Mouse (Mus musculus): ENCODE data around the gene Rusc2.

Gene Rusc2

DNA sequence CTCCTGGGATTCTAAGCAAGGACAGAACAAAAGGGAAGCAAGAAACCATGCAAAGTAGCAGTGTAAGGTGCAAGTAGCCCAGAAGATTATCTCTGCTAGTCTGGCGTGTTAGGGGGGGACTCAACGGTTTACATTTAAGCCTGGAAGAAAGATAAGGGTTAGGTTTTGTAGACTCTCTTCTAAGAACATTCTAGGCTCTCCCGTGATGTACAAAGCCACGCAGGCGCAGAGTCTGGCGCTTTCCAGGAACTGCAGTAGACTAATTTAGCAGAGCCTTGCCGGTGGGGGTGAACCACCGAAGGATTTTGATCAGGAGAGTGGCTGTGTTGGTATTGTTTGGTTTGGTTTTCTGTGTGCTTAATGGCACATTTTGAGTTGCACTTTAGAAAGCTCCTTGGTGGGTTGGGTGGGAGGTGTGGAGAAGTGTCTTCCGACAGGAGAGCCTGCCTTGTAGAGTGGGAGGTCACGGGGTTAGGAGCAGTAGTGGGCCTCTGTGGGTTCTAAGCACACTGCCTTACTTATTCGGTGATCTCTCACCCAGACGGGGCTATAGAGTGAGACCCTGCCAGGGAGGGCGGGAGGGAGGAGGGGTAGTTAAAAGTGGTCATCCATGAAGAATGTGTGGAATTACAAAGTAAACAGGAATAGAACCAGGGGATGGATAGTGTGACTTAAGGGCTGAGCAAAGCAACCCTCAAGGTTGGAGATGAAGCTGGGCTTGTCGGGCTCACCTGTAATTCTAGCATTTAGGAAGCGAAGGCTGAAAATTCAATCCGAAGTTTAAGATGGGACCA, 35.7 kb downstream of the Rusc2 start:
- DNase-seq: no peak

DNA sequence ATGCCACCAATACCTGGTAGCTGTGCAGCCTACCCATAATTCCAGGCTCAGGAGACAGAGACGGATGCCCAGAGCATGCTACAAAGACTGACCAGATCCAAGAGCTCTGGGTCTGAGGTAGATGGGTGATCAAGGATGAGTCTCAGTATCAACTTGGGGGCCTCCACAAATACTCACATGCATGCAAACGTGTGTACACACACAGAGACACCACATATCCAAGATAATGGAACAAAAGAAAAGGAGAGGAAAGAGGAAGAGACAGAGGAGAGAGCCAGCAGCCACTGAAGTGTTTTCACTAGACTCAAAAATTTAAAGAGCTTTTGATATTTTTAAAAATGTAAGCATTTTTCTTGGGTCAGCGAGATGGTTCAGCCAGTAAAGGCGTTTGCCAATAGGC, 36.7 kb downstream of the Rusc2 start:
- no peak for DNase-seq

DNA sequence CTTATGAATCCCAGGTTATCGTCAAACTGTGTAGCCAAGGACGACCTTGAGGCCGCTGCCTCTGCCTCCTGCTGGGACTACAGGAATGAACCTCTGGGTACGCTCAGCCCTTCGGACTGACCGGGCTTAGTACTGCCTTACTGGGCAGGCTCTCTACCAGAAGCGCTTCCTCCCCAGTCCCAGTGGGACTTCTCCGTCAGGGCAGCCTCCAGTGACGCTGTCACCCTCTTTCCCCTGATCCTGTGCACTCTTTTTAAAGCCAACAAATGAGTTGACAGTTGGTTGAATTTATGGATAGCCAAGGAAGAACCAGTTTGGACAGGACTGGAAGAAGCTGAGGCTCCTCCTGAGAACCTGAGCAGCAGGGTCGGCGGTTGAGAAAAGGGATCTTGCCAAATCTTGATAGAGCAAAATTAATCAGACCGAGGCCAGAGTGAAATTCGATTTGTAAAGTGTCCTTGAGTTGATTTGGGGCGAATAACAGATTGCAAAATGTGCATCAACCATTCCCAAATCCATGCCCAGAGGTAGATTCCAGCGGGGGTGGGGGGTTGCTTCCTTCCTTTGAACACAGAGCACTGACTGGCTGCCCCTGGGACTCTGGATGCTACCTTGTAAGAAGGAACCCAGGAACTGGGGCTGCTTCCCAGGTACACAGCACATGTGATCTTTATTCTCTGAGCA, 37.3 kb downstream of the Rusc2 start:
- peak; percentile 64 for DNase-seq

DNA sequence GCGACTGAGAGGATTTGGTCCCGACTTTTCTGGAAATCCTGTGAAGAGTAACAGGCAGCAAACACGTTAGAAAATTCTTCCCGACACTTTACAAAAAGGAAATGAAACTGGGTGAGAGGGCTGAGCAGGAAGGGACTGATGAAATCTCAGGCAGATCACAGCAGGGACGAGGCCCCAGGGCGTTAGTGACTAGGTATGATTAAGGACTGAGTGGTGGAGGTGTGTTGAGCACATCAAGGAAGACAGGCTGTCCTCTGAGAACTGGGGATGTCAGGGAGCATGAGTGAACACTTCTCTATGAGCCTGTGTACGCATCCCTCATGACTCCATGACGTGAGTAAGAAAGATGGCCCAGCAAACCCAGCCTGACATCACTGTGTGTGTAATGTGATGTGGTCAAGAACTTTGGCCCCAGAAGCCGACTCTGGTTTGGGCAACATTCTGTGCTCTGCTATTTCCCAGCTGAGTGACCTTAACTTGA, 38.1 kb downstream of the Rusc2 start:
- DNase-seq: no peak

DNA sequence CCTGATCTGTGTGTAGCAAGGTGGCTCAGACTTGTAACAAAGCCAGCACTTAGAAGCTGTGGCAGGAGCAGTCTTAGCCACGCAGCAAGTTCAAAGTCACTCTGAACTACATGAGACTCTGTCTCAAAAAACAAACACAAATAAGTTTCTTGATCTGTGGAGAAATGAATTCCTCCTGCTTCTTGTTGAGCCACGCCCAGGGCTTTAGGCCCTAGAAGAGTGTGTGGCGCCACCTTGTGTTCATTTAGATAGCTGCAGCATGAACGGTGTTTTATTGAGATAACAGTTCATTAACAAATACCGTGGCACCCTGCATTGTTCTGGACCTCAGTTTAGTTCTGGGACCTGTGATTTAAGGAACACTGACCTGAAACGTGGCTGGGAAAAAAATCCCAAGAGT, 38.5 kb downstream of the Rusc2 start:
- DNase-seq: peak; percentile 79

DNA sequence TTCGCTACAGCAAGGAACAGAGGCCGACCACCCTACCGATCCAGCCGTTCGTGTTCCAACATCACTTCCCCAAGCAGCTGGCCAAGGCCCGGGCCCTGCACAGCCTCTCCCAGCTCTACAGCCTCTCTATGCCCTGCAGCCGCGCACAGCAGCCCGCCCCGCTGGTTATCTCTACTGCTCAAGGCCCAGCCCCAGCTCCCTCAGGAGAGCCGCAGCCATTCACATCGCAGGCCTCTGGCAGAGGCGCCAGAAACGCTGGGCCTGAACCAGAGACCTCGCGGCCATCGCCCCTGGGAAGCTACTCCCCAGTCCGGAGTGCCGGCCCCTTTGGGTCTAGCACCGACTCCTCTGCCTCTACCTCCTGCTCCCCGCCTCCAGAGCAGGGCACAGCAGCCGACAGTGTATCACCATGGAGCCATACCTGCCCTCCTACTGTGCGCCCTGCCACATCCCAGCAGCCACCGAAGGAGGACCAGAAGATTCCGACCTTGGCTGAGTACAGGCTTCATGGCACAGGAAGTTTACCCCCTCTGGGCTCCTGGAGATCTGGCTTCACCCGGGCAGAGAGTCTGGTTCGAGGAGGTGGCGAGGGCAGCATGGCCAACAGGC, 40.0 kb downstream of the Rusc2 start:
- no peak for DNase-seq

DNA sequence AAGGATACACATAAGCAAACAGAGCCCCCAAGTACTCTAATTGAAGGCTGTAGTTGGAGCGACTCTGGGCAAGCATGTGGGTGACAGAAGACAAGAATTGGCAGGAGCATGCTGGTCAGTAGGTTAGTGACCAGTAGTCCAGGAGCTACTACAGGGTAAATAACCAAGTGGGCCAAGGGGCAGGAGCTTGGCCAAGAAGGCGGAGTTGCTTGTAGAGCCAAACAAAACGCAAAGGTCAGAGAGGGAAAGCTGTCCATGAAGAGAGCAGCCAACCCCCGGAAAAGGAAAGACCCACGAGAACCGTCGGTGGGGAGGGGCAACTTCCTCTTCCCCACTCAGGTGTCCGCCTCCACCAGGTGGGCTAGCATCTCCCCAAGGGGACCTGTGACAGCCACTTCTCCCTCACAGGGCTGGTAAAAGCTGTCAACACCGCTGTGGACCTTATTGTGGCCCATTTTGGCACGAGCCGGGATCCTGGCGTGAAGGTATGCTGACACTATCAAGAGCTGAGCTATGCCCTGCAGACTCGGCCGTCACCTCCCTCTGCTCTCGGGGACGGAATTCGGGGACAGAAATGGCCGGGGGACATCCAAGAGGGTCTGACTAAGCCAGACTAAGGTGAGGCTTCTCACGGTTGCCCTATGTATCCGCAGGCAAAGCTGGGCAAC, 41.6 kb downstream of the Rusc2 start:
- DNase-seq: peak; percentile 88

DNA sequence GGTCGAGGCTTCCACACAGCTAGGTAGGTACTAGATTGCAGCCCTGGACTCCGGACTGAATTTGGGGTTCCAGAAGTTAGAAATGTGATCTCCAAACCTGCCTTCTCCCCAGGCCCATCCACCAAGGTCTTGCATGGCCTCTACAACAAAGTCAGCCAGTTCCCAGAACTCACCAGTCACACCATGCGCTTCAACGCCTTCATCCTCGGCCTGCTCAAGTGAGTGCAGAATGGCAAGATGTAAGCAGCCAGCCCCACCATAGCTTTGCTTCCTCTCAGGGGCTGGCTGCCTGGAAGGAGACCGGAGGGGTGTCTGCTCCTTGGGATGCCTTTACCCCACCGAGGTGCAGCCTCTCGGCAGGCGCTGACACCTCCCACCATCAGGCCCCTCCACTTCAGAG, 42.3 kb downstream of the Rusc2 start:
- DNase-seq: no peak

DNA sequence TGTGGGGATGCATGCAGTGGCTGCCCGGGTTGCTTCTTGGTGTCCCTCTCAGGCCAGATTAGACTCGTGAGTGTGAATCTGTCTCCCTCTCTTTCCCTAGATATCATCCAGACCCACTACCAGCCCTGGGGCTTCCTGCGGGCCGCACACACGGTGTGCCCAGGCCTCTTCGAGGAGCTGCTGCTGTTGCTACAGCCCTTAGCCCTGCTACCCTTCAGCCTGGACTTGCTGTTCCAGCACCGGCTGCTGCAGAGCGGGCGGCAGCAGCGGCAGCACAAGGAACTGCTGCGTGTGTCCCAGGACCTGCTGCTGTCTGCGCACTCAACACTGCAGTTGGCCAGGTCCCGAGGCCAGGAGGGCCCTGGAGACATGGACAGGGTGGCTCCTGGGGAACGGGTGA, 43.4 kb downstream of the Rusc2 start:
- DNase-seq: no peak

DNA sequence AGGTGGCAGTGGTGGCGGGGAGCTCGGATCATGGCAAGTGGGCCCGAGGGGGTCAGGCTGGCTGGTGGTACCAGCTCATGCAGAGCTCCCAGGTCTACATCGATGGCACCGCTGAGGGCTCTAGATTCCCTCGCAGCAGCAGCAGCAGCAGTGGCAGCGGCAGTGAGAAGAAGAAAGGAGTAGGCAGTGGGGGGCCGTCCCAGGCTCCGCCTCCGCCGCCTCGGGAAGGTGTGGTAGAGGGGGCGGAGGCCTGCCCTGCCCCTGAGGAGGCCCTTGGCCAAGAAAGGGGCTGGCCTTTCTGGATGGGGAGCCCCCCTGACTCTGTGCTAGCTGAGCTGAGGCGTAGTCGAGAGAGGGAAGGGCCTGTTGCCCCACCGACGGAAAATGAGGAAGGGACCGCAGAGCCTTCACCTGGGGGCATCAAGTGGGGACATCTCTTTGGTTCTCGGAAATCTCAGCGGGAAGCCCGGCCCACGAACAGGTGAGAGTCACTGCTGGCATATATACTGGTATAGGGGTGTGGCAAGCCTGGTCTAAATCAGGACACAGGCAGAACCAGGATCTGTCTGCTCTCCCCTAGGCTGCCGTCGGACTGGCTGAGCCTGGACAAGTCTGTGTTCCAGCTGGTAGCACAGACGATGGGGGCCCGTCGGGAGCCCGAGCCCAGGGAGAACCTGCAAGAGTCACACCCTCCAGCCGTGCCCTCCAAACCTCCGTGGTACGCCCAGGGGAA, 44.0 kb downstream of the Rusc2 start:
- DNase-seq: no peak

DNA sequence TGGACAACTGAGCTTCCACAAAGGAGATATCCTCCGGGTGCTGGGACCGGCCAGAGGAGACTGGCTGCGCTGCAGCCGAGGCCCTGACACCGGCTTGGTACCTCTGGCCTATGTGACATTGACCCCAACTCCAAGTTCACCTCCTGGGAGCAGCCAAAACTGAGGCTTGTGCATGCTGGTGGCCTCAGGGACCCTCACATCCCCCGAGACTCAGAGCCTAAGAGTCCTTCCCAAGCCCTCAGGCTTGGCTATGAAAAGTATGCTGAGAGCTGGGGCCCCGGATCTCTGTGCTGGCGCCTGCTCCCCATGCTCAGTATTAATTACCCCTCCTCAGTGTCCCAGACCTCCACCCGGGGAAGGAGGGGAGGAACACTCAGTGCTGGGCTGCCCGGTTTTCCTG, 44.7 kb downstream of the Rusc2 start:
- no peak for DNase-seq

DNA sequence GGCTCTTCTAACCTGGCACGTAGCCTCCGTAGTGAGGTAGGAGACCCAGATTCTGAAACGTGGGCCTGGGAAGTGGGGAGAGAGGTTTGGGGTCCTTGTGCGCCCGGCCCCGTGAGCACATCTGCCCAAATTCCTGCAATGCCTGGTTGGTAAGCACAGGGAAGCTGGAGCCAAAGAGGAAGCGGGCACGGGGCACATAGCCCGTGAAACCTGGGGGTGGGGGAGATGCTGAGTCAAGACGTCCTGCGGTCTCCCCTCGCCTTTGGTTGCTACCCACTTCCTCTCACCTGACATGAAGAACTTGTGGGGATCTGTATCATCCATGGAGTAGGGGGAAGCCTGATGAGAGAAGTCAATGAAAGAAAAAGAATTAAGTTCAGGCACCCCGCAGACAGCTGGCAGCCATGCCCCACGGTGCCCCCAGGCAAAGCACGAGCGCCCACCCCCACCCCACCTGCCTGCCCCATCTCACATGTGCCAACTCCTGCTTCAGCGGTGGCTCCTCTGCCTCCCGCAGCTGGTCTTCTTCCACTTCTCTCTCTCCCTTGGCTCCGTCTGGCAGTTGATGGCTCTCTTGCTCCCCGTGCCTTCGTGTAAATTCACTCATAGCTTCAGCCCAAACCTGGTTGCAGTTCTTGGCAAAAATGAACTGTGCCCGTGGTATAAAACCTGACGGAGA, 45.9 kb downstream of the Rusc2 start:
- no peak for DNase-seq

DNA sequence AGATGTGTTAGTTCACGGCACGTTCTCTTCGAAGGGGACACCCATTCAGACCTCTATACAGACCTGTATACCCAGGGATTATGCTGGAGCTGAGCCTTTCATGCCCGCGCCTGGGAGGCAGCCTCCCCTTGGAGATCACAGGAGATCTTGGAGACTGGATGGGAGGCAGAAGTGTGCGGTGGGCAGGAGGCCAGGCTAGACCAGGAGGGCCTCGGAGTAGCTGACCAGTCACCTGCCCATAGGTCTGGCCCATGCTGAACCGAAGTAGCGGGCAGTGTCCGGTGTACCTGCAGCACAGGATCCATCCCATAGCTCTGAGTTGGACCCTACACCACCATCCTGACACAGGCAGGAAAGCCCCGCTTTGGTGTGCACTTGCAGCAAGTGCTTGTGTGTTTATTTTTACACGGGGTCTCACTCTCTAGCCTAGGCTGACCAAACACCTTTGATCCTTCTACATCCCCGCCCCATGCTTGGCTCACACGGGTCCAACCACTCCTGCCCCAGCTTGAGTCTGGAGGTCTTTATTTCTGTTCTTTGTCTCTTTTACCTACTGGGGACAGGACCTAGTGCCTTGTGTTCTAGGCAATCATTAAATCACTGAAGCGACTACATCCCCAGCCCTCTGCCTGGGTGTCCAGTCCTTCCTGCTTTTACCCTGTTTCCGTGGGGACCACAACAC, 46.5 kb downstream of the Rusc2 start:
- no peak for DNase-seq

DNA sequence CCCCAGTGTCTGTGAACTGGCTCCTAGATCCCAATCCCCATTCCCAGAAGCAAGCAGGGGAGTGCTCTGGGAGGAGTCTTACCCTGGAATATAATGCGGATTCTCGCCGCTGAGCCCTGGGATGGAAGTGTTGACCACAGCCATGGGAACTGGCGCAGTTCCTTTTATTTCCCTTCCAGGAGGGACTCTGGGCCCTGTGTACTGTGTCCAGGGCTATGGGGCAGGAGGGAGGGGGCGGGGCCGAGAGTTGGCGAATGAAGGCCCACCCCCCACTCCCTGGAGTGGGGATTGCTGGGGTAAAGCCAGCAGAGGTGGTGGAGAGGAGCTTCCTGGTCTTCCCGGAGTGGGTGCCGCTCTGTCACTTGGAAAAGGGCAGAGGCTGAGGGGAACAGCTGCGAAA, 47.2 kb downstream of the Rusc2 start, which contains the start of gene Fam166b:
Gene Fam166b (minus strand): TSS at position 189 of the 400 bp plus-strand sequence.
- DNase-seq: no peak

DNA sequence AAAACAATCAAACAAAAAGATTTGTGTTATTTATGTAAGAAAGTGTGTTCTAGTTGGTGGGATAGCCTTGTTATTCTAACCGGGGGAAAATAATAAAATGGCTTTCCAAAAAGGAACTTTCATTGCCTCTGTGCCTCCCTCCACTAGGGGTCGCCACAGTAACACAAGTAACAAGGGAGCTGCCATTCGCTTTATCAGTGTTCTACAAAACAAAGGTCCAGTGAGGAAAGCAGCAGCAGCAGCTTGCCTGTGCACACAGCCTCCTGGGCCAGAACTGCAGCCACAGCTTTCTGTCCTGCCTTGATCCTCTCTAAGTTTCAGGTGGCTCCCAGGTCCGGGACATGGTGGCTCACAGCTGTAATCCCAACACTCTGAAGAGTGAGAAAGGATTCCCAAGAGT, 49.9 kb downstream of the Rusc2 start:
- DNase-seq: peak; percentile 75

DNA sequence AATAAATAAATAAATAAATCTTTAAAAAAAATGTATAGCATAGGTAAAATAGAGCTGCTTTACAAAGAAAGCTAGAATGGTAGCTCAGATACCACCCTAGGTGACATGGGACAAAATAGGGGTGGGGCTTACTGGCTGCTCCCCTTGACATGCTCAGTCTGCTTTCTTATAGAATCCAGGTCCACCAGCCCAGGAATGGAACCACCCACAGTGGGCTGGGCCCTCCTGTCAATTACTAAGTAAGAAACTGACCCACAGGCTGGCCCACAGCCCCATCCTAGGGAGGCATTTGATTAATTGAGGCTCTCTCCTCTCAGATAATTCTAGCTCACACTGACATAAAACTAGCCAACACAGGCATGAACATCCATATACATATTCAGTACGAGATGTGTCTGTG, 51.1 kb downstream of the Rusc2 start:
- no peak for DNase-seq

DNA sequence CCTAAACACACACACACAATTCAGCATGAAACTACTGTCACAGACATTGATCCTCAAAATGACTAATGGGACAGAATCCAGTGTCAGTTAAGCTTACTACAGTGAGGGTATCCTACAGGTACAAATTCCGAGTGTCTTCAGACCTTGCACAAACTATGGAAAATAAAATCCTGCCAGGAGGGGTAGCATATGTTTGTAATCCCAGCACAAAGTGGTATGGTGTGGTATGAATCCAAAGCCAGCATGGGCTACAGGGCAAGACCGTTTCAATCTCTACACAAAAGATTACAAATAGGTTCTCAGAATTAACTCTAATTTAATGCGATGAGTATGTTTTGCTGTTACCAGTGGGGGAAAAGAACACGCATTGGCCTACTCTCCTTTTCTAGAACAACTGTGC, 59.9 kb downstream of the Rusc2 start, which contains the start of gene Tesk1:
Gene Tesk1 (plus strand): TSS at position 301 of the 400 bp plus-strand sequence.
- no peak for DNase-seq

DNA sequence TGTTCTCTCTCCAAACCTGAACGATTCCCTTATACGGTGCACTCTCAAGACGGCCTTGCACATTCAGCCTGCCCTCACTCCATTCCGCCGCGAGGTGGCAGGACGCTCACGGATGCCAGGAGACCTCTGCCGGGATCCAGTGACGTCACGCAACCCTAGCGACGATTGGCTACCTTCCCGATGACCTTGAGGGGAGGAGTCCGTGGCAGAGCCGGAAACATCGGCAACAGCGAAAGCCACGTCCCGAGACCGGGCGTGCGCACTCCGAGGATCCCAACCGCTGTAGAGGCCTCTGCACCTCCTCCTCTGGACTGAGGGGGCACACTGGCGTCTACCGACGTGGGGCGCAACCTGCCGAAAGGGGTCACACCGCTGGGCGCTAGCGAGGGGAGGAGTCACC, 60.3 kb downstream of the Rusc2 start:
- peak; percentile 99 for DNase-seq

DNA sequence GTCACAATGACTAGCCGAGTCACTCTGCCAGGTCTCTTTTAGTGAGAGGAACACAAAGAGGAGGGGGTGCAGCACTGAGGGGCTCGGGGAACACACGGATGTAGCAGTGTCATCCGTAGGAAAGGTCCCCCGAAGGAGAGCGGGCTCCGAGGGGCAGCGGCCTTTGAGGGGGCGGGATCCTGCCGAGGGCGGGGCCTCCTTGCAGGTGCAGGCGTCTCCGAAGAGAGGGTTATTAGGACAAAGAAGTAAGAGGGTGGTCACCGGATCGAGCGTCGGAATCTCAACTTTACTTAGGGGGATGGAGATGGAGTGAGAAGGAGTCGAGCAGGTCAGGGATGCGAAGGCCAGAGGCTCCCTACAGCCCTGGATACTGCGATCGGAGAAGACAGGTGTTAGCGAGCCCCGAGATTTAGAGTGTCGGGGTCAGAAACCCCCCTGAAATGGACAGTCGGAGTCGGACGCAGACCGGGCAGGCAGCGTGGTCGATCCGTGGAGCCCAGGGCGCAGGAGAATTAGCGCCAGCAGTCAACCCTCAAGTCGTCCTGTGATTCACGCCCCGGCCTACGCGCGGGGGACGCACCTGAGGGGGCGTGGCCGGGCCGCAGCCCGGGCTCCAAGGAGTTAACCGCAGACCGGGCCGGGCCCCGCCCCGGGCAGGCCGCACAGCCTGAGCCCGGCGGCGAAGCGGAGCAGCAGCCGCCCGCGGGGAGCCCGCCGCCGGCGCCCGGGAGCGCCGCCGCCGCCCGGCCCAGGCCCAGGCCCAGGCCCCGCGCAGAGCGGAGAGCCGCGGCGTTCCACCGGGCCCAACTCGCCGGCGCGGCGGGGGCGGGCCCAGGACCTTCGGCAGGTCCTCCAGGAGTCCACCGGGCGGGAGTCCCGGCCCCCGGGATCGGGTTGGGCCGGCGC, 60.9 kb downstream of the Rusc2 start:
- DNase-seq: peak; percentile 80

DNA sequence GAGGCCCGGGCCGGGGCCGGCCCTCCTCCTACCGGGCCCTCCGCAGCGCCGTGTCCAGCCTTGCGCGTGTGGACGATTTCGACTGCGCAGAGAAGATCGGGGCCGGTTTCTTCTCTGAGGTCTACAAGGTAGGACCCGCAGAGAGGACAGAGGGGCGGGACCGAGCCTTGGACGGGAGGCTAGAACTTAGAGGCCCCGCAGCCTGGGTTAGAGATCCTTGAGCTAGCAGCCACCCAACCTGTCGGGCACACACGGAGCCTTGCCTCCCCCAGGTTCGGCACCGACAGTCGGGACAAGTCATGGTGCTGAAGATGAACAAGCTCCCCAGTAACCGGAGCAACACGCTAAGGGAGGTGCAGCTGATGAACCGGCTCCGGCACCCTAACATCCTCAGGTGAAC, 61.7 kb downstream of the Rusc2 start:
- DNase-seq: no peak

Data from kidney, adult 11 months (tissue).